Mouse (Mus musculus): ENCODE measurements around the gene Lax1.

DNA sequence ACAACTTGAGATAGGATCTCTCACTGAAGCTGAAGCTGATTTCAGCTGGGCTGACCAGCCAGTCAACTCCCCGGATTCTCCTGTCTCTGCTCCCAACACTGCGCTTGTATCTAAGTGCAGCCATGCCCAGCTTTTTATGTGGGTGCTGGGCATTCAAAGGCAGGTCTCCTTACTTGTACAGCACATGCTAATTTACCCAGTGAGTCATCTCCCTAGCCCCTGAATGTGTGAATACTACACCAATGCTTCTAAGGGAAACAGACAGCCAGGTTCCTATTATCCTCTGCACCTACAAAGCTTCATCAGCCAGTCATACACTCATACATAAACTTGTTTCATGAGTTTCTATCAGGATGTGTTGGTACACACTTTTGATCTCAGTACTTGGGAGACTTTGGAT, 48.7 kb downstream of the Lax1 start:
- no peak for TF ChIP-seq CTCF (IDR thresholded peaks at IDR 0.05; ENCODE audit: control insufficient read depth, insufficient read depth, insufficient replicate concordance, low read depth, low read length)
- TF ChIP-seq POLR2A (IDR thresholded peaks at IDR 0.05; ENCODE audit: control insufficient read depth, low read depth, low read length): no peak

All from testis, adult 2 months (tissue).